Comparison of ENCODE assay signal across 9 mouse cellular contexts in genomic region chr3:37324310-37324709, GRCm38 (mm10). TPM values are rescaled to one million over a fixed set of nuclear protein-coding genes. Genes with fewer than 3 reads are reported as not detected.
DNase-seq lines count a peak whose midpoint lies in the region; ATAC-seq and TF ChIP-seq lines count a peak whose summit lies in the region.
"Had no signal": no experiment of that assay in that cellular context is flagged by ENCODE, and none has a peak within 500 bp of the region (broad histone marks: within the 10 kb centered on the region; RNA-seq: fewer than 3 reads in every experiment).

No protein-coding gene starts in this region.

- H3K36me3 ChIP-seq in lung, embryonic 16.5 days (ENCODE audit: control insufficient read depth, insufficient read depth, low read length) = peaks cover 15% of the 10 kb centered on the region

- H3K27me3 ChIP-seq in lung, embryonic 16.5 days (ENCODE audit: control insufficient read depth, insufficient read depth, low read depth, low read length) = no peaks in the 10 kb centered on the region

- no peak for DNase-seq in frontal cortex, postnatal 14 days (ENCODE audit: low spot score in 2 of 2)
- DNase-seq in lung, postnatal 4 days = no peak
- no peak for DNase-seq in urinary bladder, postnatal 25 days (ENCODE audit: low spot score)
- no peak for DNase-seq in heart, adult 8-10 months (ENCODE audit: low spot score)

- 30% methylated on average over 3 of the region's 3 CpGs for WGBS in lung, embryonic 16.5 days

- peak; percentile 81 for ATAC-seq in frontal cortex, adult (ENCODE audit: low TSS enrichment)
- ATAC-seq in lung, embryonic 16.5 days (ENCODE audit: low read depth) = peak; percentile 53
- peak; percentile 65; the same call in 1 of the 2 replicates for ATAC-seq in megakaryocyte-erythroid progenitor cell, adult 5-6 weeks (replicated peaks; ENCODE audit: low FRiP score, low TSS enrichment, poor library complexity, severe bottlenecking)

- no peak overlapping the region for H3K4me3 ChIP-seq in lung, embryonic 16.5 days (ENCODE audit: low read length)
- H3K4me3 ChIP-seq in bone marrow macrophage, adult 2 months (ENCODE audit: insufficient read depth, low read length) = no peak overlapping the region
- H3K4me3 ChIP-seq: megakaryocyte, embryonic 14.5 days had no signal

- H3K4me2 ChIP-seq in lung, embryonic 16.5 days (ENCODE audit: low read depth, low read length) = no peak overlapping the region

- no peaks in the 10 kb centered on the region for H3K9me3 ChIP-seq in lung, embryonic 16.5 days (ENCODE audit: control insufficient read depth, low read length)
- H3K9me3 ChIP-seq: megakaryocyte, embryonic 14.5 days had no signal

- H3K9ac ChIP-seq in lung, embryonic 16.5 days (ENCODE audit: low read length) = no peak overlapping the region

- peaks cover 9% of the 10 kb centered on the region for H3K4me1 ChIP-seq in lung, embryonic 16.5 days (replicated peaks; ENCODE audit: control insufficient read depth, insufficient read depth, low read length)
- peaks cover 8% of the 10 kb centered on the region for H3K4me1 ChIP-seq in bone marrow macrophage, adult 2 months (ENCODE audit: control insufficient read depth, insufficient read depth, low read length)

- peak; percentile 32; the same call in 1 of the 2 replicates for TF ChIP-seq CTCF in bone marrow macrophage, adult 2 months (IDR thresholded peaks at IDR 0.05; ENCODE audit: low read depth, low read length)

- no peak for TF ChIP-seq POLR2A in bone marrow macrophage, adult 2 months (IDR thresholded peaks at IDR 0.05; ENCODE audit: borderline replicate concordance, low read depth, low read length)

- H3K27ac ChIP-seq in lung, embryonic 16.5 days (ENCODE audit: low read length) = no peak overlapping the region
- H3K27ac ChIP-seq in bone marrow macrophage, adult 2 months (ENCODE audit: insufficient read depth, low read depth, low read length) = no peak overlapping the region

RNA-seq across cellular contexts. Expression of gene Cetn4, which starts 11.8 kb away (rescaled TPM):
- 9.2 and 10.0 TPM in 2 replicates for polyA plus RNA-seq in lung, embryonic 16.5 days (2015; fragmentation: Nextera tagmentation; extraction: Ambion mirVana)
- 1.6 and 4.4 TPM in 2 replicates for polyA plus RNA-seq in bone marrow macrophage, adult 2 months (2012; ENCODE audit: insufficient read depth, insufficient read length, missing spikeins)
- 3.6 and 6.5 TPM in 2 replicates for total RNA-seq in megakaryocyte-erythroid progenitor cell, adult 5-6 weeks (2014; fragmentation: Nextera tagmentation)
- total RNA-seq in megakaryocyte-erythroid progenitor cell, adult 5-6 weeks (2017) = 7.3 and 10.6 TPM in 2 replicates
- total RNA-seq in heart, adult 8-10 months (2022) = 1 to 10 TPM in 1 of 4 experiments, under 1 TPM in 3; 0.52 to 1.1 (median 0.61) TPM

RNA-seq across cellular contexts. Expression of gene Bbs12, which starts 12.0 kb away (rescaled TPM):
- 6.9 and 7.2 TPM in 2 replicates for polyA plus RNA-seq in lung, embryonic 16.5 days (2015; fragmentation: Nextera tagmentation; extraction: Ambion mirVana)
- 2.4 and 3.0 TPM in 2 replicates for polyA plus RNA-seq in bone marrow macrophage, adult 2 months (2012; ENCODE audit: insufficient read depth, insufficient read length, missing spikeins)
- 10.3 and 15.8 TPM in 2 replicates for total RNA-seq in megakaryocyte-erythroid progenitor cell, adult 5-6 weeks (2014; fragmentation: Nextera tagmentation)
- total RNA-seq in megakaryocyte-erythroid progenitor cell, adult 5-6 weeks (2017) = 8.2 and 17.5 TPM in 2 replicates
- total RNA-seq in heart, adult 8-10 months (2022) = 1 to 10 TPM in 3 of 4 experiments, under 1 TPM in 1; 0.52 to 1.2 (median 1.1) TPM

RNA-seq across cellular contexts. Expression of gene Fgf2, which starts 23.8 kb away (rescaled TPM):
- polyA plus RNA-seq in lung, embryonic 16.5 days (2015; fragmentation: Nextera tagmentation; extraction: Ambion mirVana) = 2.8 and 3.1 TPM in 2 replicates
- 0.12 TPM in 1 of 2 replicates, not detected in the other for polyA plus RNA-seq in bone marrow macrophage, adult 2 months (2012; ENCODE audit: insufficient read depth, insufficient read length, missing spikeins)
- total RNA-seq in megakaryocyte-erythroid progenitor cell, adult 5-6 weeks (2014; fragmentation: Nextera tagmentation) = not detected in 2 replicates
- total RNA-seq in megakaryocyte-erythroid progenitor cell, adult 5-6 weeks (2017) = not detected in 2 replicates
- 10 to 100 TPM in 2 of 4 experiments, 1 to 10 TPM in 2; 9.2 to 15.7 (median 12.1) TPM for total RNA-seq in heart, adult 8-10 months (2022)

Comparison
In these comparisons a context has a peak if more than half of its experiments do, and no peak if none do; other contexts are left out.
1. RNA of gene Bbs12, which starts 12.0 kb away (total RNA-seq): 8.2 to 17.5 TPM in megakaryocyte-erythroid progenitor cell, adult 5-6 weeks; 0.52 to 1.2 TPM in heart, adult 8-10 months; every median in the first group is over 4 times any median in the second.
2. RNA of gene Fgf2, which starts 23.8 kb away (total RNA-seq): 9.2 to 15.7 TPM in heart, adult 8-10 months; not detected in megakaryocyte-erythroid progenitor cell, adult 5-6 weeks; every median in the first group is over 10 times any median in the second.
3. Peak in every context shown above with its lines, with median percentiles within 50 percentile points of each other: ATAC-seq.